Mouse (Mus musculus) urinary bladder, postnatal 36 days (tissue): Measurements from ENCODE around the gene Irf2.
"Not testable (repeated sequence)": the region's sequence is repeated elsewhere in the genome, so short reads cannot be mapped to it uniquely, and the experiment has no call there.

Experiments
- DNase-seq, 2 experiments: peaks; one replicate each; pipeline ENCODE4 v3.0.0; 2022; ENCODE audit warnings: low spot score in 2 of 2, mixed read lengths in 1 of 2

The Irf2 gene

DNA sequence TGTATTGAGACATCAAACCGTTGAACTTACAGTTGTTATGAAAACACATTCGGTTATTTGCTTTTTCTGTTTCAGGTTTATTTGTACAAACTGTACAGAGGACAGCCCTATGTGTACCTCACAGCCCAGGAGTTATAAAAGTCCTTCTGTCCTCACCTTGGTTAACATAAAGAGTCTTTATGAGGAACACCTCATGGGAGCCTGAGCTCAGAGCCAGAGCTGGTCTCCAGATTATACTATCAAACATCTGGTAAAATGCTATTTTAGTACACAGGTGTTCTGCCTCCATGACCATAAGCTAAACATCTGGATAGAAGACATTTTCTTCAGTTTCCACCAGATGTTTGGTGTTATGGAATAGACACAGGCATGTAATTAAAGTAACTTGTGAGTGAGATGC lies 13.1 kb upstream of the Irf2 start:
- DNase-seq = no peak

DNA sequence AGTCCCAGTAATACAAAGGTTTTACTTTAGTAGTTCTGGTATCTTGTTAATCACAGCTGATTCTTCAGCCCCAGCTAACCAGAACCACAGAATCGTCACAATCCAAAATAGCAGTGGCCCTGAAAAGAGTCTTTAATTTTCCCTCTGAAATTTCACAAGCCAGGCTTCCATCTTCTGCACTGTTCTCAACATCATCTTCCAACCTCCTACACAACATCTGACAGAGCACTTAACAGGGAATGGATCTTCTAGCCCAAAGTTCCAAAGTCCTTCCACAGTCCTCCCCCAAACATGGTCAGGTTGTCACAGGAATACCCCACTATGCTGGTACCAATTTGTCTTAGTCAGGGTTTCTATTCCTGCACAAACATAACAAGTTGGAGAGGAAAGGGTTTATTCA lies 9.9 kb upstream of the Irf2 start:
- DNase-seq = not testable (repeated sequence)

GRCm38 (mm10) chr8:46732381-46732915 lies 7.1 kb upstream of the Irf2 start:
- DNase-seq = no peak

DNA sequence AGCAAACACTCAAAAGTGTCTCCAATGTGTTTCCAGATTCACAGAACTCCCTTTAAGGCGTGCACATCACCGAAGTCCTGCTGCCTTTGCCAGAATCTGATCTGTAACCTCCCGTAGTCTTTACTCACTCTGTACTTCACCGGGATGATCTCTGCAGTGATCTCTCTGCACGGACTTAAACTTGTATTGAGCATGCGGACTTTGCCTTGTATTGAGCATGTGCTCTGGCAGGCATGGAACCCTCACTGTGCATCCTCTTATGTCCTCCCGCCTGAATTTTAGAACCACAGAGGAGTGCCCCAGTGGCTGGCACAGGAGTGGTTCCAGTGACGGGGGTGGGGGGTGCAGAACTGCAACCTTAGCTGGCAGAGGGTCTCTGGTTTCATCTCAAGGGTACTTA lies 5.9 kb upstream of the Irf2 start:
- no peak for DNase-seq

- no peak for DNase-seq
These were observed 4.0 kb upstream of the Irf2 start for GRCm38 (mm10) chr8:46735505-46735904.

- DNase-seq = no peak
These were observed 3.3 kb upstream of the Irf2 start for GRCm38 (mm10) chr8:46736260-46736659.

- DNase-seq = no peak
These were observed 2.1 kb upstream of the Irf2 start for GRCm38 (mm10) chr8:46737421-46737820.

DNA sequence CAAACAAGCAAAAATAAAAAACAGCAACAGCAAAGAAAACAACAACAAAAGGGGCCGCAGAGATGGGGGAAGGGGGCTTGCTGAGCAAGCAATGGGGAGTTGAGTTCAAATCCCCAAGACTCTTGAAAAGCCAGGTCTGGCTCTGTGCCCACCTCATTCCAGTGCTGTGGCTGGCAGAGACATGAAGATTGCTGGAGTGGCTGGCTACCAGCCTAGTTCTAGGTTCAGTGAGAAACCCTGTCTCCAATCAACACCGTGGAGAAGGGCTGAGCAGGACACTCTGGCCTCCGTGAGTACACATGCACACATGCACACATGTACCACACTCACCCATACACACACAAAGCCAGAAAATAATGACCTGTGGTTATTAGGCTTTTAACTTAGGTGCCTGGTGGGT lies 1.6 kb upstream of the Irf2 start:
- peak in 1 of 2 experiments; percentile 51 for DNase-seq

DNA sequence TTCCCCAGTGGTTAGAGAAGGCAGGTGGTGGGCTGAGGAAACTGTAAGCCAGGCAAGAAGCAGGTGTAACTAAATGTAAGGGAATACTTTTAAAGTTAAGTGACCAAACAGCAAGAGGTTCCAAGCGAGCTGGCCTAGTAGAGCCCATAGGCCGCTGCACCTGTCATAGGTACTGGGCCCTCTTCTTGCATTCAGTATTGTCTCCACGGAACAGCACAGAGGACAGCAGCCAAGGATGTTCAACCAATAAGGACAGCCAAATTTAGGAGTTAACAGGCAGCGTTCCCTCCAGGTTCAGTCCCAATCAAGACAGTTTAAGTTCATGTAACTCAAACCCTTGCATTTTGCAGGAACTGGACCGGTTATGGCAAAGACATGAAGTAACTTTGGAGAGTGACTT lies 931 bp upstream of the Irf2 start:
- no peak for DNase-seq

DNA sequence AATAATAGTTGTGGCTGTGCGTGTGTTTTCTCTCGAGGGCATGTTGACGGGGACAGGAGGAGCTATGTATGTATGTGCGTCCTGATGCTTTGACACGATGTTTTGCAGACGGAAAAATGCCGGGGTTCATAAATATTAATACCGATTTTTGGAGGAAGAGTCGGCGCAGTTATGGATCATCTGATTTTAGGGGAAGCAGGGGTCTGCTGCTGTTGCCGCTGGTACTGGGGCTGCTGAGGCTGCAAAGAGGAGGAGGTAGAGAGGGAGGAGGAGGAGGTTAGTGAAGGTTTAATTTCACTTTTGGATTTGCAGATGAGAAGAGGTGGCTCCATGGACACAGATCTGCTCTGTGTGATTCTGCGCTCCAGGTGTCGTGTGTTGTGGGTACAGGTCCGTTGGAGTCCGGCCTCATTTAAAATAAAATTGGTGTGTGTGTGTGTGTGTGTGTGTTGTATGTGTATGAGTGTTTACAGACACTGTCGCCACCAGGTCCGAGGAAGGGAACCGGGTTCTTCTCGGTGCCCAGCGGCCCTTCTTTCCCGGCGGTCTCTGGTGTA lies 502 bp downstream of the Irf2 start:
- DNase-seq = peak in 1 of 2 experiments; percentile 33

DNA sequence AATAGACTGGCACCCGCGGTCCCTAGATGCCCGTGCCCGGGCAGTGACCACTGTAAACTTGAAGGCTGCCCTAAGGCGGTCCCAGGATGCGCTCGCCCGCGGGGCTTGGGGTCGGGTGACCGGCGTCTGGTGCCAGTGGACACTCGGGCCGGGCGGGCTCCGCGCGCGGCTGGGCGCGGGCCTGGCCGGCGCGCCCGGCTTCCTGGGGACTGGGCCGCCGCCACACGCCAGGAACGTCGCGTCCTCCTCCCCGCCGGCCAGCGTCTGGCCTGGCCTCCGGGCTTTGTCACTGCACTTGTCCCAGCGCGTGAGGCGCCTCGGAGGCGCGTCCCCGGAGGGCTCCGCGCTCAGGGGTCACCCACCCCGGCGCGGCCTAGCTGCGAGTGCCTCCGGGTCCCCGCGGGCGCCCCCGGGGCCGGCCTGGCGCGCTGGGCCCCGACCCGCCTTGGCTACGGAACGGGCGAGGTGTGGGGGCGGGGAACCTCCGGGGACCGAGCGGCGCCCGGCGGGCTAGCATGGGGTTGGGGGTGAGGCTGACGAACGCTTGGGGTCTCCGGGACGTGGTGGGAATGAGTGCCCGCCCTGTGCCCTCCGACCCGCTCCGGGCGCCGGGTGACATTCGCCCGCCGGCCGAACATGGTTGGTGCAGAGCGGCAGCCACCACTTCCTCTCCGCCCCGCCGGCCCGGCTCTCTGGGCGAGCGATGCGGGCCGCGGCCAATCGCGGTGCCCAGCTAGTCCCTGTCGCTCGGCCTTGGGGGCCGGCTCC lies 1.2 kb downstream of the Irf2 start:
- DNase-seq = peak; percentile 55 to 60

DNA sequence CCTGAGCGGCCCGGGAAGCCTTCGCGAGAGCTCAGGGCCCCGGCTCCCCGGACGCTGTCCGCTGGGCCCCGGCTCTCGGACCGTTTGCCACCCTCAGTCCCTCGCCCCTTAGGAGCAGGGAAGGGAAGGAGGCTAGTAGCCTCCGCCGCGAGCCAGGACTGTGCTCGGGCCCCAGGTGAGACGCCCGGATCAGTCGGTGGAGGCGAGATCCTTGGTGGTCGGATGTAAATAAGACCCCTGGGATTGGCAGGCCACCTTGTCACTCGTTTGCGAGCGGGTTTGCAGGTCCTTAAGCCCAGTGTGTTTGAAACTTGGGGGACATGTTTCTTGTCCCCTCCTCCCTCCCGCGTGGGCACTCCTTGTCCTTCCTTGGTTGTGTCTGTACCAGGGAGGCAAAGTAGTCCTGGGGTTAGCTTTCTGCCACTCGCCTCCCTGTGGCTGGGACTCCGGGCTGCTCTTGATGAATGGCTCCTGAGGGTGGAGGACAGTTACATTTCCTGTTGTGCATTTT lies 1.8 kb downstream of the Irf2 start:
- peak; percentile 38 to 43 for DNase-seq

- no peak for DNase-seq
These were observed 2.6 kb downstream of the Irf2 start for GRCm38 (mm10) chr8:46741991-46742690.

DNA sequence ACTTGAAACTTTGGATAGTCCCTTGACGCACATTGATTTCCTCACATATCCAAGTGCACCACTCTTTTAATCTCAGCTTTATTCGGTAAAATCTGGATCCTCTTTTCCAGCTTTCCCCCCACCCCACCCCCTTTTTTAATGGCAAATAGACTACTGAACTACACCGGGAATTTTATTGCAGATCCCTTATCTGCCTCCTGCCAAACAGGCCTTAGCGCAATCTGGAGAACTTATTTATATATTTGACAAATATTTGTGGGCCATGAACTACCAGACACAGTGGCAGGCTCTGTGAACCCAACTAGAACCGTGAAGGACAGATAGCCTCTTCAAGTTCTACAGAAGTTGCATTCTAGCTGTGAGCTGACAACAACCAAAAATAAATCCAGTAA lies 3.2 kb downstream of the Irf2 start:
- no peak for DNase-seq

GRCm38 (mm10) chr8:46745464-46745863 lies 5.9 kb downstream of the Irf2 start:
- no peak for DNase-seq

DNA sequence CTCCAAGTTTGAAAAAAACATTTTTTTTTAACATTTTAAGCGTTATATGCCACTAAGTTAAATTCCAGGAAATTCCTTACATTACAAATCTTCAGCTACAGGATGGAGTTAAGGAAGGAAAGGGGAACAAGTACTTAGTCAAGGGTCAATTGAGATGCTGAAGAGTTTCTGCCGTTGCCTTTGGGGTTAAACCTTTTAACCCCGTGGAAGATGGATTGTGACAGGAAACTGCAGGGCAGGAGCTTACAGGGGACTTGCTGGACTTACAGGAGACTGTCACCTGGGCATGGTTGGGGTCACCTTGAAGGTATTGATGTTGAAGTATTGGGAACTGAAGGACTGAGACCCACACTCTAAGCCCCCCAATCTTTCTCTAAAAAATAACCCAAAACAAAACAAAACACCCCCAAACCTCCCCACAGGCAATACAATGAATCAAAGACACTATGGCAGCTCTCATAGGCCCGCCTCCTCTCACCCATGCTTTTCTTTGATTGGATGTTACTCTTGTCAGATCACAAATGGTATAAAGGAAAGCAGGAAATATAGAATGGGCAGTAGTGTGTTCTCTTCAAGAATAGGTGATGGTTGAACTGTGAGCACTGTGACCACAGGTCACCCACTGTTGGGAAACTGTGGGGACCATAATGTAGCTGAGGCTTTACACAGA lies 7.9 kb downstream of the Irf2 start:
- no peak for DNase-seq

GRCm38 (mm10) chr8:46750000-46750399 lies 10.5 kb downstream of the Irf2 start:
- DNase-seq = no peak

DNA sequence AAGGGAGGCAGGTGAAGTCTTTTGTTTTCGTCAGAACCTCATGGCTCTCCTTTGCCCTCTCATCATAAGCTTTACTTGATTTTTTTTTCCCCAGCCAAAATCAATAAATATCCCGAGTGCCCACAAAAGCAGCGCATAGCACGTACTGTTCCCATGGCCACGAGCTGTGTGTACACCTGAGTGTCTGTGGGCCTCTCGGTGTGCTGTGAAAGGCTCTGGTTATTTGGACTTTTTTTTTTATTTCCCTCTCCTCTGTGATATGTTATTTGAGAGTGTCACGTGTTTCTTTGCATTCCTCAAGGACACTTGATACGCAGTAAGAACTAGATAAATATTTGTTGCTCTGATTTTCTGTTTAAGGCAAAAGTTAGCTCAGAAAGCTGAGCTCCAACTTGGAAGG lies 11.0 kb downstream of the Irf2 start:
- DNase-seq = no peak

- DNase-seq = no peak
These were observed 11.6 kb downstream of the Irf2 start for GRCm38 (mm10) chr8:46751151-46751550.

- DNase-seq = no peak
These were observed 13.5 kb downstream of the Irf2 start for GRCm38 (mm10) chr8:46752986-46753385.

DNA sequence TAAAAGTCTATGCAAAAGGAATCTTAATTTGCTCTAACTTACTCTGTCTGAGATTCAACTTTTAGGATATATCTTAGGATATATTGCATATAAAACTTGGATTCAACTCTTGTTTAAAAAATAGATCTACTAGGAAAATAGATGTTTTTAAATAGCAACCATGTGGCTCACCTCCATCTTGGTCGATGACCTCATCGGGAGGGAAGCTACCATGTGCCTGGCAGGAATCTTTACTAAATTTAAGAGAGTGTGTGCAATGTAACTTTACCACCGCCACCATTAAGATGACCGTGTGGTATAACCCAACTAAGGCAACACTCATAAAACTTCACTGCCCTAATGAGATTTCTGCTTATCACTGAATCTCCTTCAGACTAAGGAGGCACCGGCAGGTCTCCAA lies 14.8 kb downstream of the Irf2 start:
- no peak for DNase-seq

- no peak for DNase-seq
These were observed 16.3 kb downstream of the Irf2 start for GRCm38 (mm10) chr8:46755731-46756333.
